8 mouse cellular contexts compared by ENCODE assay signal in the genomic region with DNA sequence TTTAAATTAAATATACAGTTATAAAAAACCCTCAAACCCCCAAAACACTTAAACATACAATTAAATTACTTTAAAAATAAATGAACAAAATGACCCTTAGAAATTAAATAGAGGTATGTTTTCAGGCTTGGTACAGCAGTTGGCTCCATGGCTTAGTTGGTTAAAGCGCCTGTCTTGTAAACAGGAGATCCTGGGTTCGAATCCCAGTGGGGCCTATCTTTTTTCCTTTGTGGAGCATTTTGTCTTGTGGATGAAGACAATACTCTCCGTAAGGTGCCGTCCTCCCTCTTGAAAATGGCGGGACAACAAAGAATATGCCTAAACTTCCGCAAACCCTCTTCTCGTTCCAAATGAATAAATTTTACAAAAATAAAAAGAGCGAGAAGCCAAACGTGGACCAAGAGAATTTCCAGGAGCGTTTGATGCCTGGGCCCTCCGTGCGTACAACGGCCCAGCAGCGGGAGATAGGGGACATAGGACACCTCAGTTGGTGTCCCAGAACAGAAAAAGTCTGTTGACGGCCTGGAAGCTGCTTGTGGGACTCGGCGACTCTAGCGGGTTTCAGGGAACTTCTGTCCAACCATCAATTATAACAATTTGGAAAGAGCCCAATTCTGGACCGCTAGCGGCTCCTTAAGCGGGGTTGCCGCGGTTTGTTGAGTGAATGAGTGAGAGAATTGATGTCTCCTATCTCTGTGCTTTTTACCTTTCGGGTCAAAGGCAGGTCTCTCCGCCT. TPM values are rescaled to one million over a fixed set of nuclear protein-coding genes. Genes with fewer than 3 reads are reported as not detected.
DNase-seq lines count a peak whose midpoint lies in the region.

No protein-coding gene starts in this region.

- H3K36me3 ChIP-seq in megakaryocyte, embryonic 14.5 days (replicated peaks; ENCODE audit: low read length) = no peaks in the 10 kb centered on the region

- H3K4me1 ChIP-seq in megakaryocyte, embryonic 14.5 days = peaks cover 42% of the 10 kb centered on the region

- H3K9me3 ChIP-seq in megakaryocyte, embryonic 14.5 days = no peaks in the 10 kb centered on the region

- peak; percentile 15 to 23 for DNase-seq in gastrocnemius, adult 8-10 months (ENCODE audit: low spot score in 2 of 2)
- no peak for DNase-seq in gastrocnemius, postnatal 25 days
- DNase-seq in cerebellum, adult 9-10 months = peak; percentile 97
- peak; percentile 45 to 84 for DNase-seq in frontal cortex, postnatal 14 days (ENCODE audit: low spot score in 2 of 2)
- peak; percentile 55 for DNase-seq in induced T-regulatory cell, adult 2 months (ENCODE audit: low read depth)
- DNase-seq in left cerebral cortex, adult 8-10 months (ENCODE audit: low spot score in 2 of 2) = peak; percentile 70 to 79
- peak; percentile 30 for DNase-seq in skeletal muscle tissue, adult 2 months (ENCODE audit: low read depth, low spot score)

- peak overlapping the region; percentile 93 for H3K4me3 ChIP-seq in megakaryocyte, embryonic 14.5 days (replicated peaks)

- H3K27me3 ChIP-seq in megakaryocyte, embryonic 14.5 days (replicated peaks) = peaks cover 31% of the 10 kb centered on the region

RNA-seq across cellular contexts. Expression of gene Gpx5, which starts 16.5 kb away (rescaled TPM):
- total RNA-seq in gastrocnemius, adult 8-10 months (2022) = not detected
- total RNA-seq in gastrocnemius, postnatal 25 days (2021) = not detected
- not detected for total RNA-seq in left cerebral cortex, adult 8-10 months (2022)
- not detected in 2 replicates for polyA plus RNA-seq in megakaryocyte, embryonic 14.5 days (2012; ENCODE audit: insufficient read depth, low replicate concordance)

RNA-seq across cellular contexts. Expression of gene Gpx6, which starts 35.9 kb away (rescaled TPM):
- total RNA-seq in gastrocnemius, adult 8-10 months (2022) = not detected
- not detected for total RNA-seq in gastrocnemius, postnatal 25 days (2021)
- total RNA-seq in left cerebral cortex, adult 8-10 months (2022) = 1 to 10 TPM in 1 of 4 experiments, under 1 TPM in 3; 0.28 to 1.4 (median 0.59) TPM
- not detected in 2 replicates for polyA plus RNA-seq in megakaryocyte, embryonic 14.5 days (2012; ENCODE audit: insufficient read depth, low replicate concordance)
